ENCODE assay signal across 8 mouse cellular contexts in the genomic region with DNA sequence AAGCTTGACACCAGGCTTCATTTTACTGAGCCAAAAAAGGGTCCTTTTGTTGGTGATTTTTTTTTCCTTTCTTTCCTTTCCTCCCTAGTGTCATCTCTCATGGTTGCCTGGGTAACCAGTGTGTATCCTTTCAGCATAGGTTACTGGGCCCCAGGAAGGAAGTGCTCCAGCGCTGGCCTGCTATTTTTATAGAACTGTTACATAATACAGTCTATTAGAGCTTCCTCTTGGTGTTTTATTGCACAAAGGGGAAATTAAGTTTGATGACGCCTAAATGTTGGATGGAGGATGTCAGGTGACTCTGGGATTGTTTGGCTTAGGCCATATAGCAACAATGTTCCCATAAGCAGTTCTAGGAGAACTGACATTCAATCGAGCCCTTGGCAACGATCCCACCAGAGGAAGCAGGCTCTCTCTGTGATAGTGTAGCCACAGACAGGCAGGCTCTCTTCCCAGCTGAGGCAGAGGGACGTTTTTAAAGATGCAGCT. TPM values are rescaled to one million over a fixed set of nuclear protein-coding genes. Genes with fewer than 3 reads are reported as not detected.
DNase-seq lines count a peak whose midpoint lies in the region; ATAC-seq and TF ChIP-seq lines count a peak whose summit lies in the region.

No protein-coding gene starts in this region.

- H3K4me2 ChIP-seq in liver, embryonic 14.5 days (ENCODE audit: low read depth) = no peak overlapping the region

- no peak overlapping the region for H3K27ac ChIP-seq in liver, embryonic 14.5 days

- no peaks in the 10 kb centered on the region for H3K9me3 ChIP-seq in liver, embryonic 14.5 days (ENCODE audit: control insufficient read depth, low read length)

- no peak overlapping the region for H3K4me3 ChIP-seq in liver, embryonic 14.5 days (ENCODE audit: insufficient read depth in 1 of 2, low read depth in 2 of 2, low read length in 2 of 2)

- no peak for TF ChIP-seq CTCF in liver, embryonic 14.5 days (IDR thresholded peaks at IDR 0.05; ENCODE audit: low read depth)

- H3K9ac ChIP-seq in liver, embryonic 14.5 days (replicated peaks) = no peak overlapping the region

- TF ChIP-seq EP300 in liver, embryonic 14.5 days (IDR thresholded peaks at IDR 0.05; ENCODE audit: low read depth) = no peak

- 6% methylated on average over 5 of the region's 5 CpGs for WGBS in liver, embryonic 14.5 days (ENCODE audit: insufficient replicate concordance)

- no peaks in the 10 kb centered on the region for H3K36me3 ChIP-seq in liver, embryonic 14.5 days (replicated peaks; ENCODE audit: control insufficient read depth, insufficient read depth, low read depth)

- ATAC-seq in frontal cortex, adult (ENCODE audit: low TSS enrichment) = peak; percentile 90
- peak; percentile 89 to 96 for ATAC-seq in hematopoietic stem cell, adult 5-6 weeks (replicated peaks in 1 of 2; ENCODE audit: insufficient read depth in 1 of 2, low FRiP score in 2 of 2, low TSS enrichment in 1 of 2, low read depth in 1 of 2, poor library complexity in 2 of 2, severe bottlenecking in 2 of 2)
- ATAC-seq in liver, embryonic 14.5 days (ENCODE audit: insufficient read depth) = peak; percentile 58; the same call in 1 of the 2 replicates
- peak; percentile 77 for ATAC-seq in monocyte, adult 5-6 weeks (replicated peaks; ENCODE audit: insufficient number of reproducible peaks, low FRiP score, low TSS enrichment, poor library complexity, severe bottlenecking)

- peaks cover 0 to 6% of the 10 kb centered on the region in 2 experiments; a peak in 2 of 4 replicates for H3K4me1 ChIP-seq in liver, embryonic 14.5 days (replicated peaks; ENCODE audit: control insufficient read depth in 2 of 2, insufficient read depth in 2 of 2, low read length in 1 of 2)

- no peaks in the 10 kb centered on the region for H3K27me3 ChIP-seq in liver, embryonic 14.5 days (ENCODE audit: control insufficient read depth, insufficient read depth, low read length)

- DNase-seq in T-cell, adult 2 months (ENCODE audit: low spot score) = peak; percentile 41
- peak; percentile 71 for DNase-seq in cerebellum, adult 11 months
- DNase-seq in layer of hippocampus, adult 18-20 months (ENCODE audit: low spot score in 2 of 2) = peak; percentile 53 to 85
- DNase-seq in liver, embryonic 14.5 days (ENCODE audit: low read depth in 3 of 3, low spot score in 3 of 3) = peak in 1 of 3 experiments; percentile 16
- DNase-seq in urinary bladder, postnatal 25 days (ENCODE audit: low spot score) = no peak

RNA-seq across cellular contexts. Expression of a gene that starts 45.0 kb away (rescaled TPM):
- 35.9 and 44.8 TPM in 2 replicates for total RNA-seq in hematopoietic stem cell, adult 5-6 weeks (2017)
- total RNA-seq in layer of hippocampus, adult 18-20 months (2021) = 1 to 10 TPM; 3.9 to 4.8 TPM
- polyA plus RNA-seq in liver, embryonic 14.5 days (2012; rRNA removed) = 1.6 TPM in 2 replicates
- polyA plus RNA-seq in liver, embryonic 14.5 days (2014; fragmentation: Nextera tagmentation; extraction: Ambion mirVana) = 3.0 and 3.5 TPM in 2 replicates
- total RNA-seq in monocyte, adult 5-6 weeks (2017) = 24.7 to 61.8 TPM (median 41.2 TPM) in 3 replicates
